Mouse (Mus musculus) liver, embryonic 14.5 days (tissue): ENCODE results near the gene Slc16a11. TPM values are rescaled to one million over a fixed set of nuclear protein-coding genes. Genes with fewer than 3 reads are reported as not detected.

Source experiments
- ATAC-seq: fragments of 200-750 bp; cut with Nextera tagmentation; 2 replicates; pipeline ENCODE4 v1.8.0; 2017; ENCODE audit warnings: moderate number of reproducible peaks, mild to moderate bottlenecking, moderate library complexity; ENCODE audit not compliant: insufficient read depth
- DNase-seq, 3 experiments: peaks; one replicate each; pipeline ENCODE4 v3.0.0-alpha.2; 2012 to 2013; ENCODE audit warnings: low read depth in 3 of 3, low spot score in 3 of 3
- H3K27ac ChIP-seq: fragments of 300-500 bp; sonication (generic); 2 replicates; pipeline ENCODE4 v1.5.1; 2014; ENCODE audit warnings: moderate library complexity, mild to moderate bottlenecking, control low read depth, inconsistent platforms
- H3K27me3 ChIP-seq: fragments of 300-500 bp; sonication (generic); 2 replicates; pipeline ENCODE4 v1.6.1; 2014; ENCODE audit warnings: mild to moderate bottlenecking, low read length, moderate library complexity; ENCODE audit not compliant: control insufficient read depth, insufficient read depth
- H3K36me3 ChIP-seq: fragments of 300-500 bp; sonication (generic); replicated peaks from 2 replicates; pipeline ENCODE4 v1.6.1; 2014; ENCODE audit warnings: low read depth; ENCODE audit not compliant: control insufficient read depth, insufficient read depth
- H3K4me1 ChIP-seq, 2 experiments: fragments of 200-500 bp in 1 of 2; fragments of 300-500 bp in 1 of 2; sonication (generic) in 1 of 2; replicated peaks; 2 replicates each; pipeline ENCODE4 v1.6.1; 2012 to 2014; ENCODE audit warnings: antibody characterized with exemption in 1 of 2, inconsistent platforms in 1 of 2, low read length in 1 of 2; ENCODE audit not compliant: control insufficient read depth in 2 of 2, insufficient read depth in 2 of 2
- H3K4me2 ChIP-seq: fragments of 300-500 bp; sonication (generic); 2 replicates; pipeline ENCODE4 v1.6.1; 2014; ENCODE audit warnings: low read depth, mild to moderate bottlenecking, control low read depth, moderate library complexity
- H3K4me3 ChIP-seq, 2 experiments: fragments of 200-500 bp in 1 of 2; fragments of 300-500 bp in 1 of 2; sonication (generic) in 1 of 2; 2 replicates each; pipeline ENCODE4 v1.5.1; 2012 to 2014; ENCODE audit warnings: low read depth in 2 of 2, low read length in 2 of 2, mild to moderate bottlenecking in 2 of 2, control low read depth in 1 of 2, inconsistent platforms in 1 of 2, moderate library complexity in 1 of 2; ENCODE audit not compliant: insufficient read depth in 1 of 2
- H3K9ac ChIP-seq: fragments of 300-500 bp; sonication (generic); replicated peaks from 2 replicates; pipeline ENCODE4 v1.6.1; 2014; ENCODE audit warnings: mild to moderate bottlenecking, control low read depth, moderate library complexity
- H3K9me3 ChIP-seq: fragments of 300-500 bp; sonication (generic); 2 replicates; pipeline ENCODE4 v1.6.1; 2016; ENCODE audit warnings: low read length, mixed read lengths; ENCODE audit not compliant: control insufficient read depth
- CTCF ChIP-seq: IDR thresholded peaks from 2 replicates; pipeline ENCODE4 v1.5.1; 2016; ENCODE audit warnings: antibody characterized with exemption, low read depth, control low read depth
- EP300 ChIP-seq: IDR thresholded peaks from 2 replicates; pipeline ENCODE4 v1.6.1; 2016; ENCODE audit warnings: antibody characterized with exemption, low read depth
- WGBS: fragments of 180-500 bp; shearing (Covaris S2); extraction: QIAGEN DNeasy Blood & Tissue Kit; methylation state at CpG from one replicate; pipeline ENCODE4 v1.1.7; 2014; ENCODE audit not compliant: insufficient replicate concordance; 5-methylcytosine and 5-hydroxymethylcytosine counted together
- polyA plus RNA-seq, 2 experiments: library from polyadenylated mRNA; depleted of rRNA in 1 of 2; stranded (reverse) in 1 of 2; unstranded in 1 of 2; fragments of >200 nt; fragmentation: Nextera tagmentation in 1 of 2; extraction: Ambion mirVana in 1 of 2; gene quantifications; 2 replicates each; pipeline versions ENCODE4 v1.2.1 to v1.2.3; 2012 to 2014

Slc16a11 gene
- polyA plus RNA-seq, 2 experiments, result 0.47 to 0.79 TPM

DNA sequence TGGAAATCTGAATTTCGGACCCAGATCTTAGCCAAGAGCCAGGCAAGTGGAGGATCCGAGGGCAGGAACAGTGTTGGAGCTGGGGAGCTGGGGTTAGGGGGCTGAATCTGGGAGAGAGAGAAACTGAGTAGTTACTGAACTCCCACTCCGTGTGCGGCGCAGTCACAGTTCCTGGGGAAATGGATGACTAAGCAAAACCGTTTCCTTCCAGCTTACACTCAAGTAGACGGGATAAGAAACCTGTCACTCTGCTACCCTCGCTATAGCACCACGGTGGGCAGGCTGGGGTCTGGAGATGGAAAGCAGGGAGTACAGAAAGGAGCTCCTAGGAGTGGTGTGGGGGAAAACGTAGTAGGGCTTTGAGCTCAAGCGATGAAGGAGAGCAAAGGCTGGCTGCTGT, 37.6 kb downstream of the Slc16a11 start:
- Histone ChIP-seq H3K36me3 (no peaks in the 10 kb centered on the region), H3K27me3 (peaks cover 25% of the 10 kb centered on the region), H3K27ac (no peak overlapping the region), H3K4me1 (0 out of 4 replicates have a peak, but pooled peaks cover 0 to 2% of the 10 kb centered on the region in 2 experiments), H3K9me3 (no peaks in the 10 kb centered on the region), H3K4me3 (no peak overlapping the region), H3K9ac (no peak overlapping the region), H3K4me2 (no peak overlapping the region)
- TF ChIP-seq CTCF, result no peak
- no peak for TF ChIP-seq EP300
- WGBS, result 17% methylated on average over 11 of the region's 11 CpGs
- DNase-seq (no peak), ATAC-seq (no peak)

- no peak for TF ChIP-seq EP300
- TF ChIP-seq CTCF, result no peak
- WGBS, result 54% methylated on average over 8 of the region's 8 CpGs
Measured at GRCm38 (mm10) chr11:70251853-70252252, 39.3 kb downstream of the Slc16a11 start.

DNA sequence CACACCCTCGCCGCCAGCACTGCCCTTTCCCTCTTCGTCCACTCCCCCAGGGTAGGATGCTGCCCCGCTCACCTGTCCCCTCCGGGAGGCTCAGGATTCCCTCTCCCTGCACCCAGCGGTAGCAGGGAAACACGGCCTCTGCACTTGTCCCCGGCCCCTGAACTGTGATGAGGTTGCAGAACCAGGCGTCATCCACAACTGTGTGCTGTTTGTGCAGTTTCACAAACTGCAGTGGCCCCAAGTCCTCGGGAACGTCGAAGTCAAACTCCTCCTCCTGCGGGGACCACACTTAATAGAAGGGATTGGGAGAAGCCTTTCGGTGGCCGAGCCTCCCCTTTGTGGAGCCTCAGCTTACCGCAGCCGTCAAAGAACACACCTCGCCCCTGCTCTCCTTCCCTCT, 41.8 kb downstream of the Slc16a11 start:
- Histone ChIP-seq H3K27ac (no peak overlapping the region), H3K36me3 (no peaks in the 10 kb centered on the region), H3K9ac (no peak overlapping the region; the same call in 1 of the 2 replicates), H3K9me3 (no peaks in the 10 kb centered on the region), H3K4me2 (peak overlapping the region; percentile 36; the same call in 1 of the 2 replicates), H3K4me1 (0 out of 4 replicates have a peak, but pooled peaks cover 0 to 2% of the 10 kb centered on the region in 2 experiments), H3K27me3 (peaks cover 30% of the 10 kb centered on the region), H3K4me3 (0 out of 4 replicates have a peak overlapping the region, but pooled peaks of 1 of the 2 experiments have one; percentile 15)
- WGBS, result 4% methylated on average over 18 of the region's 18 CpGs
- ATAC-seq (no peak), DNase-seq (no peak)
- TF ChIP-seq EP300, result no peak
- TF ChIP-seq CTCF, result no peak

More at GRCm38 (mm10) chr11:70251853-70252252, 39.3 kb downstream of the Slc16a11 start:
- ATAC-seq (no peak), DNase-seq (no peak)
- Histone ChIP-seq H3K4me1 (0 out of 4 replicates have a peak, but pooled peaks cover 0 to 2% of the 10 kb centered on the region in 2 experiments), H3K4me2 (no peak overlapping the region), H3K9ac (no peak overlapping the region), H3K4me3 (no peak overlapping the region), H3K27ac (no peak overlapping the region), H3K36me3 (no peaks in the 10 kb centered on the region), H3K9me3 (no peaks in the 10 kb centered on the region), H3K27me3 (peaks cover 30% of the 10 kb centered on the region)

- Histone ChIP-seq H3K27me3 (peaks cover 30% of the 10 kb centered on the region), H3K9me3 (no peaks in the 10 kb centered on the region), H3K36me3 (no peaks in the 10 kb centered on the region), H3K4me3 (peak within 1 kb of the TSS; percentile 25 to 26; a peak in 2 of 4 replicates), H3K9ac (no peak within 1 kb of the TSS; the same call in 1 of the 2 replicates), H3K4me2 (peak within 1 kb of the TSS; percentile 36), H3K4me1 (0 out of 4 replicates have a peak, but pooled peaks cover 0 to 2% of the 10 kb centered on the region in 2 experiments), H3K27ac (no peak within 1 kb of the TSS)
- TF ChIP-seq CTCF (peak; percentile 35; the same call in 1 of the 2 replicates), EP300 (no peak)
- DNase-seq (no peak), ATAC-seq (no peak)
- 5% methylated on average over 25 of the region's 25 CpGs for WGBS
Measured at GRCm38 (mm10) chr11:70254931-70255531, 42.5 kb downstream of the Slc16a11 start, which contains the start of gene Alox12. Alox12 (minus strand) TSS chr11:70255353.

DNA sequence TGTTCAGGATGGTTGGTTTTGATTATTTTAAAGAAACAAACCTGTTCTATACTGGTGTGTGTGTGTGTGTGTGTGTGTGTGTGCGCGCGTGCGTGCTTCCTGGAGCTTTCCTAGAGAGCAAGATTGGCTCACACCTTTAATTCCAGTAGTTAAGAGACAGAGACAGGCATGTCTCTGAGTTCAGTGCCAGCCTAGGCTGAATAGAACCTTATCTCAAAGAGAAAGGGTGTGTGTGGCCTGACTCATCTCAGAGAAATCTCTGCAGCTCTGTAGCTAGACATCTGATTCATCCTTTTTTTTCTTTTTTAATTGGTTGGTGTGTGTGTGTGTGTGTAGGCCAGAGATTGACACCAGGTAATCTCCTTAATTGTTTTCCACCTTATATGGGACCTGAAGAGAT, 46.5 kb downstream of the Slc16a11 start:
- ATAC-seq, result no peak
- WGBS, result 83% methylated on average over 4 of the region's 4 CpGs
- peaks cover 16% of the 10 kb centered on the region for H3K27me3 ChIP-seq
- no peak overlapping the region for H3K4me3 ChIP-seq
- H3K4me1 ChIP-seq, result no peaks in the 10 kb centered on the region
- no peak overlapping the region for H3K4me2 ChIP-seq
- no peak overlapping the region for H3K9ac ChIP-seq
- TF ChIP-seq CTCF (no peak), EP300 (no peak)
- H3K9me3 ChIP-seq, result no peaks in the 10 kb centered on the region
- H3K36me3 ChIP-seq, result no peaks in the 10 kb centered on the region
- no peak overlapping the region for H3K27ac ChIP-seq
- DNase-seq, result no peak
